Mouse (Mus musculus) olfactory bulb, adult 2 months (tissue): ENCODE results near the gene Btbd9.

Experiments used
- CTCF ChIP-seq: fragments of 200-500 bp; IDR thresholded peaks from 2 replicates; pipeline ENCODE4 v1.5.1; 2012; ENCODE audit warnings: low read depth, mild to moderate bottlenecking, low read length, moderate library complexity; ENCODE audit not compliant: insufficient read depth
- POLR2A ChIP-seq: fragments of 200-500 bp; IDR thresholded peaks from 2 replicates; pipeline ENCODE4 v1.6.1; 2012; ENCODE audit warnings: mild to moderate bottlenecking, low read depth, low read length, moderate library complexity; ENCODE audit not compliant: insufficient read depth

- no peak for TF ChIP-seq POLR2A
- no peak for TF ChIP-seq CTCF
These were observed 86.2 kb downstream of the Btbd9 start for GRCm38 (mm10) chr17:30490086-30490485.
